Comparison of ENCODE assay signal across 18 mouse cellular contexts in the genomic region with DNA sequence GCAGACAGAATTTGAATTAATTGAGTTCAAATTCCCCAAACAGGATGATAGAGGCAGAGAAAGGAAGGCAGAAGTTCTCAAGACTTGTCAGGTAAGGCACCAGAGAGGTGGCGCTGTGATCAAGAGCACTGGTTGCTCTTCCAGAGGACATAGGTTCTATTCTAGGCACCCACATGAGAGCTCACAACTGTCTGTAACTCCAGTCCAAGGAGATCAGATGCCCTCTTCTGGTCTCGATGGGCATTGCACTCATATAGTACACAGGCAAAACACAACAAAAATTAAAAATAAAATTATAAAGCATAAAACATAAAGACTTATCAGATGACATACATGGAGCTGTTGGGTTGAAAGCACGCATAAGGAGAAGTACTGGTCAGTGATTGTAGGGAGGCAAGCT. TPM values are rescaled to one million over a fixed set of nuclear protein-coding genes. Genes with fewer than 3 reads are reported as not detected.
DNase-seq lines count a peak whose midpoint lies in the region; ATAC-seq and TF ChIP-seq lines count a peak whose summit lies in the region.
"Had no signal": no experiment of that assay in that cellular context is flagged by ENCODE, and none has a peak within 500 bp of the region (broad histone marks: within the 10 kb centered on the region; RNA-seq: fewer than 3 reads in every experiment).

No protein-coding gene starts in this region.

- no peak overlapping the region for H3K27ac ChIP-seq in intestine, postnatal 0 days (ENCODE audit: low read depth, low read length)
- H3K27ac ChIP-seq in intestine, embryonic 15.5 days, result no peak overlapping the region
- H3K27ac ChIP-seq in midbrain, postnatal 0 days (ENCODE audit: low read depth, low read length), result no peak overlapping the region
- no peak overlapping the region for H3K27ac ChIP-seq in midbrain, embryonic 14.5 days (replicated peaks; ENCODE audit: low read depth, low read length)
- H3K27ac ChIP-seq in small intestine, adult 2 months (ENCODE audit: insufficient read depth, low read depth, low read length), result no peak overlapping the region
- H3K27ac ChIP-seq: embryonic facial prominence, embryonic 13.5 days; forebrain, embryonic 10.5 days; limb, embryonic 10.5 days; neural tube, embryonic 15.5 days had no signal

- 91% methylated on average over 3 of the region's 3 CpGs for WGBS in intestine, postnatal 0 days
- 86% methylated on average over 3 of the region's 3 CpGs for WGBS in intestine, embryonic 15.5 days
- WGBS in midbrain, postnatal 0 days, result 90% methylated on average over 3 of the region's 3 CpGs
- WGBS in midbrain, embryonic 14.5 days, result 91% methylated on average over 3 of the region's 3 CpGs
- 82% methylated on average over 3 of the region's 3 CpGs for WGBS in small intestine, adult 2 months

- no peak overlapping the region for H3K4me2 ChIP-seq in intestine, postnatal 0 days (replicated peaks; ENCODE audit: low read depth)
- H3K4me2 ChIP-seq in intestine, embryonic 15.5 days (replicated peaks), result no peak overlapping the region
- no peak overlapping the region for H3K4me2 ChIP-seq in midbrain, postnatal 0 days (ENCODE audit: low read depth, low read length, poor library complexity, severe bottlenecking)
- no peak overlapping the region for H3K4me2 ChIP-seq in midbrain, embryonic 14.5 days (ENCODE audit: low read length)
- H3K4me2 ChIP-seq: embryonic facial prominence, embryonic 13.5 days; neural tube, embryonic 15.5 days had no signal

- no peak for TF ChIP-seq POLR2A in small intestine, adult 2 months (IDR thresholded peaks at IDR 0.05; ENCODE audit: low read depth, low read length)

- no peak overlapping the region for H3K4me3 ChIP-seq in intestine, postnatal 0 days (ENCODE audit: low read depth, low read length)
- H3K4me3 ChIP-seq in intestine, embryonic 15.5 days (replicated peaks), result no peak overlapping the region
- H3K4me3 ChIP-seq in midbrain, postnatal 0 days (ENCODE audit: low read depth, low read length), result no peak overlapping the region
- no peak overlapping the region for H3K4me3 ChIP-seq in midbrain, embryonic 14.5 days (replicated peaks; ENCODE audit: low read depth, low read length)
- H3K4me3 ChIP-seq in small intestine, adult 2 months (ENCODE audit: low read depth, low read length), result no peak overlapping the region
- H3K4me3 ChIP-seq: embryonic facial prominence, embryonic 13.5 days; forebrain, embryonic 10.5 days; limb, embryonic 10.5 days; neural tube, embryonic 15.5 days had no signal

- H3K4me1 ChIP-seq in intestine, postnatal 0 days (replicated peaks; ENCODE audit: control insufficient read depth, insufficient read depth, low read length), result no peaks in the 10 kb centered on the region
- H3K4me1 ChIP-seq in intestine, embryonic 15.5 days (replicated peaks), result no peaks in the 10 kb centered on the region
- H3K4me1 ChIP-seq in midbrain, postnatal 0 days (ENCODE audit: insufficient read depth, low read length), result no peaks in the 10 kb centered on the region
- H3K4me1 ChIP-seq in midbrain, embryonic 14.5 days (ENCODE audit: control insufficient read depth, insufficient read depth, low read length), result no peaks in the 10 kb centered on the region
- no peaks in the 10 kb centered on the region for H3K4me1 ChIP-seq in small intestine, adult 2 months (ENCODE audit: control insufficient read depth, insufficient read depth, insufficient read length, low read length)
- H3K4me1 ChIP-seq: embryonic facial prominence, embryonic 13.5 days; forebrain, embryonic 10.5 days; limb, embryonic 10.5 days; neural tube, embryonic 15.5 days had no signal

- no peak for DNase-seq in midbrain, postnatal 0 days (ENCODE audit: low spot score)
- DNase-seq in midbrain, embryonic 14.5 days, result no peak
- DNase-seq in ES-CJ7 (ENCODE audit: low read depth, low spot score) (peak; percentile 78), MN1 (ENCODE audit: low spot score) (no peak)
- DNase-seq in spleen, postnatal 14 days (ENCODE audit: low spot score in 2 of 2), result no peak
- DNase-seq: cerebellum, adult 11-12 months; heart, adult 18-20 months; heart, postnatal 14 days had no signal

- no peak for ATAC-seq in intestine, postnatal 0 days
- no peak for ATAC-seq in intestine, embryonic 15.5 days
- no peak for ATAC-seq in midbrain, postnatal 0 days (ENCODE audit: low FRiP score)
- ATAC-seq in midbrain, embryonic 14.5 days (ENCODE audit: low FRiP score, low TSS enrichment), result no peak
- ATAC-seq: hindbrain, embryonic 16.5 days had no signal

- no peak overlapping the region for H3K9ac ChIP-seq in intestine, postnatal 0 days (ENCODE audit: low read depth, low read length)
- no peak overlapping the region for H3K9ac ChIP-seq in intestine, embryonic 15.5 days
- no peak overlapping the region for H3K9ac ChIP-seq in midbrain, postnatal 0 days (replicated peaks; ENCODE audit: low read length, poor library complexity, severe bottlenecking)
- no peak overlapping the region for H3K9ac ChIP-seq in midbrain, embryonic 14.5 days (replicated peaks; ENCODE audit: low read length)
- H3K9ac ChIP-seq: embryonic facial prominence, embryonic 13.5 days; neural tube, embryonic 15.5 days had no signal

- TF ChIP-seq CTCF in intestine, postnatal 0 days (IDR thresholded peaks at IDR 0.05; ENCODE audit: low read depth), result peak; percentile 35; the same call in 1 of the 2 replicates
- TF ChIP-seq CTCF in midbrain, postnatal 0 days (IDR thresholded peaks at IDR 0.05), result peak; percentile 27; the same call in 1 of the 2 replicates
- 0 out of 2 replicates have a peak, but pooled peaks have one; percentile 9 for TF ChIP-seq CTCF in small intestine, adult 2 months (IDR thresholded peaks at IDR 0.05; ENCODE audit: extremely low read depth, insufficient read length, insufficient replicate concordance, low read depth, low read length)

- no peaks in the 10 kb centered on the region for H3K27me3 ChIP-seq in intestine, postnatal 0 days (replicated peaks; ENCODE audit: control insufficient read depth, insufficient read depth, low read length)
- H3K27me3 ChIP-seq in intestine, embryonic 15.5 days (replicated peaks), result no peaks in the 10 kb centered on the region
- no peaks in the 10 kb centered on the region for H3K27me3 ChIP-seq in midbrain, postnatal 0 days (ENCODE audit: insufficient read depth, low read length)
- H3K27me3 ChIP-seq in midbrain, embryonic 14.5 days (ENCODE audit: control insufficient read depth, insufficient read depth, low read length), result no peaks in the 10 kb centered on the region
- H3K27me3 ChIP-seq in small intestine, adult 2 months (ENCODE audit: control insufficient read depth, insufficient read depth, low read length), result no peaks in the 10 kb centered on the region
- H3K27me3 ChIP-seq: CH12.LX; embryonic facial prominence, embryonic 13.5 days; neural tube, embryonic 15.5 days had no signal

- H3K9me3 ChIP-seq in intestine, postnatal 0 days (ENCODE audit: control insufficient read depth), result no peaks in the 10 kb centered on the region
- H3K9me3 ChIP-seq in intestine, embryonic 15.5 days, result no peaks in the 10 kb centered on the region
- no peaks in the 10 kb centered on the region for H3K9me3 ChIP-seq in midbrain, postnatal 0 days (ENCODE audit: low read length)
- no peaks in the 10 kb centered on the region for H3K9me3 ChIP-seq in midbrain, embryonic 14.5 days (ENCODE audit: control insufficient read depth, low read length)
- H3K9me3 ChIP-seq: embryonic facial prominence, embryonic 13.5 days; forebrain, embryonic 10.5 days; limb, embryonic 10.5 days; neural tube, embryonic 15.5 days had no signal

- no peaks in the 10 kb centered on the region for H3K36me3 ChIP-seq in intestine, postnatal 0 days (ENCODE audit: control insufficient read depth, insufficient read depth)
- H3K36me3 ChIP-seq in intestine, embryonic 15.5 days, result no peaks in the 10 kb centered on the region
- no peaks in the 10 kb centered on the region for H3K36me3 ChIP-seq in midbrain, postnatal 0 days (ENCODE audit: insufficient read depth, low read length)
- no peaks in the 10 kb centered on the region for H3K36me3 ChIP-seq in midbrain, embryonic 14.5 days (ENCODE audit: control insufficient read depth, insufficient read depth, low read length)
- H3K36me3 ChIP-seq in small intestine, adult 2 months (ENCODE audit: control insufficient read depth, insufficient read depth, low read length), result no peaks in the 10 kb centered on the region
- H3K36me3 ChIP-seq: embryonic facial prominence, embryonic 13.5 days; forebrain, embryonic 10.5 days; limb, embryonic 10.5 days; neural tube, embryonic 15.5 days had no signal

RNA-seq across cellular contexts. Expression of a gene that starts 8.4 kb away (rescaled TPM):
- polyA plus RNA-seq in intestine, postnatal 0 days (2015; fragmentation: Nextera tagmentation; extraction: Ambion mirVana), result 1.7 and 2.4 TPM in 2 replicates
- 2.5 and 3.6 TPM in 2 replicates for polyA plus RNA-seq in intestine, embryonic 15.5 days (2015; fragmentation: Nextera tagmentation; extraction: Ambion mirVana)
- total RNA-seq in midbrain, postnatal 0 days (2014; rRNA removed), result 1.6 and 2.0 TPM in 2 replicates
- 3.1 and 3.2 TPM in 2 replicates for polyA plus RNA-seq in midbrain, postnatal 0 days (2015; fragmentation: Nextera tagmentation; extraction: Ambion mirVana)
- 2.7 and 3.9 TPM in 2 replicates for polyA plus RNA-seq in midbrain, embryonic 14.5 days (2014; fragmentation: Nextera tagmentation; extraction: Ambion mirVana)
- polyA plus RNA-seq in small intestine, adult 2 months (2012; rRNA removed), result 0.13 and 0.23 TPM in 2 replicates
- total RNA-seq: common myeloid progenitor, adult 5-6 weeks had no signal

RNA-seq across cellular contexts. Expression of a gene that starts 43.2 kb away (rescaled TPM):
- polyA plus RNA-seq in intestine, postnatal 0 days (2015; fragmentation: Nextera tagmentation; extraction: Ambion mirVana), result 9.3 and 13.3 TPM in 2 replicates
- polyA plus RNA-seq in intestine, embryonic 15.5 days (2015; fragmentation: Nextera tagmentation; extraction: Ambion mirVana), result 26.9 and 28.7 TPM in 2 replicates
- total RNA-seq in midbrain, postnatal 0 days (2014; rRNA removed), result 17.2 and 31.3 TPM in 2 replicates
- polyA plus RNA-seq in midbrain, postnatal 0 days (2015; fragmentation: Nextera tagmentation; extraction: Ambion mirVana), result 8.1 and 13.8 TPM in 2 replicates
- 28.5 and 34.2 TPM in 2 replicates for polyA plus RNA-seq in midbrain, embryonic 14.5 days (2014; fragmentation: Nextera tagmentation; extraction: Ambion mirVana)
- 0.18 and 0.79 TPM in 2 replicates for polyA plus RNA-seq in small intestine, adult 2 months (2012; rRNA removed)

RNA-seq across cellular contexts. Expression of a gene that starts 56.1 kb away (rescaled TPM):
- polyA plus RNA-seq in intestine, postnatal 0 days (2015; fragmentation: Nextera tagmentation; extraction: Ambion mirVana), result 84.6 and 86.7 TPM in 2 replicates
- polyA plus RNA-seq in intestine, embryonic 15.5 days (2015; fragmentation: Nextera tagmentation; extraction: Ambion mirVana), result 16.9 and 21.6 TPM in 2 replicates
- total RNA-seq in midbrain, postnatal 0 days (2014; rRNA removed), result 1.8 and 4.2 TPM in 2 replicates
- polyA plus RNA-seq in midbrain, postnatal 0 days (2015; fragmentation: Nextera tagmentation; extraction: Ambion mirVana), result 6.4 and 6.5 TPM in 2 replicates
- polyA plus RNA-seq in midbrain, embryonic 14.5 days (2014; fragmentation: Nextera tagmentation; extraction: Ambion mirVana), result 3.5 and 5.3 TPM in 2 replicates
- 1.9 and 6.1 TPM in 2 replicates for polyA plus RNA-seq in small intestine, adult 2 months (2012; rRNA removed)
